Mouse (Mus musculus) granulocyte monocyte progenitor cell, adult 5-6 weeks (primary cell): ENCODE measurements around the gene Thbs3. TPM values are rescaled to one million over a fixed set of nuclear protein-coding genes. Genes with fewer than 3 reads are reported as not detected.
A peak's percentile ranks its signal among the peaks of the same experiment; 100 is the strongest.

Experiments
- ATAC-seq: replicated peaks from 2 replicates; pipeline ENCODE4 v1.8.0; 2016; ENCODE audit warnings: mild to moderate bottlenecking, moderate TSS enrichment, inconsistent platforms; ENCODE audit not compliant: poor library complexity, severe bottlenecking
- total RNA-seq, 2 experiments: library from RNA; stranded (forward) in 1 of 2; stranded (reverse) in 1 of 2; fragments of 200-712, 200-1000 nt in 1 of 2; fragments of >200 nt in 1 of 2; fragmentation: Nextera tagmentation in 1 of 2; gene quantifications; 2 replicates each; pipeline ENCODE4 v1.2.3; 2014 to 2017

Thbs3 gene
- total RNA-seq, 2 experiments from 2014 or later: not detected

- ATAC-seq: no peak
Measured at GRCm38 (mm10) chr3:89225918-89226317, 10.9 kb downstream of the Thbs3 start.

GRCm38 (mm10) chr3:89226361-89226760, 11.4 kb downstream of the Thbs3 start:
- ATAC-seq: no peak

- ATAC-seq: no peak
Measured at GRCm38 (mm10) chr3:89226900-89227299, 11.9 kb downstream of the Thbs3 start, which contains the start of gene Mtx1. Gene Mtx1, minus strand, starts transcription at chr3:89227088.

GRCm38 (mm10) chr3:89227307-89228179, 12.6 kb downstream of the Thbs3 start:
- peak; percentile 61 for ATAC-seq

- ATAC-seq: peak; percentile 76
Measured at GRCm38 (mm10) chr3:89228180-89228549, 13.2 kb downstream of the Thbs3 start.

GRCm38 (mm10) chr3:89228836-89229235, 13.9 kb downstream of the Thbs3 start, which contains the start of gene Muc1:
Gene Muc1, plus strand, starts transcription at chr3:89229057.
- ATAC-seq: no peak

GRCm38 (mm10) chr3:89229276-89229675, 14.3 kb downstream of the Thbs3 start:
- ATAC-seq: no peak

GRCm38 (mm10) chr3:89230561-89230960, 15.6 kb downstream of the Thbs3 start:
- ATAC-seq: no peak

GRCm38 (mm10) chr3:89231345-89231744, 16.4 kb downstream of the Thbs3 start:
- no peak for ATAC-seq

GRCm38 (mm10) chr3:89231772-89232275, 16.8 kb downstream of the Thbs3 start:
- ATAC-seq: no peak

- no peak for ATAC-seq
Measured at GRCm38 (mm10) chr3:89232614-89233013, 17.6 kb downstream of the Thbs3 start.

- peak; percentile 87 for ATAC-seq
Measured at GRCm38 (mm10) chr3:89233562-89234110, 18.7 kb downstream of the Thbs3 start.

GRCm38 (mm10) chr3:89236516-89236915, 21.5 kb downstream of the Thbs3 start:
- no peak for ATAC-seq

GRCm38 (mm10) chr3:89237682-89238081, 22.7 kb downstream of the Thbs3 start:
- ATAC-seq: no peak

- ATAC-seq: no peak
Measured at GRCm38 (mm10) chr3:89238494-89238893, 23.5 kb downstream of the Thbs3 start.

- ATAC-seq: peak; percentile 36; the same call in 1 of the 2 replicates
Measured at GRCm38 (mm10) chr3:89242331-89242895, 27.4 kb downstream of the Thbs3 start.

- peak; percentile 69 for ATAC-seq
Measured at GRCm38 (mm10) chr3:89243609-89244008, 28.6 kb downstream of the Thbs3 start.

GRCm38 (mm10) chr3:89244158-89244981, 29.4 kb downstream of the Thbs3 start:
- 0 out of 2 replicates have a peak, but pooled peaks have one; percentile 20 for ATAC-seq

GRCm38 (mm10) chr3:89244982-89245687, 30.2 kb downstream of the Thbs3 start:
- no peak for ATAC-seq
